Mouse (Mus musculus) hindbrain, postnatal 0 days (tissue): ENCODE results near the gene Gm973. TPM values are rescaled to one million over a fixed set of nuclear protein-coding genes. Genes with fewer than 3 reads are reported as not detected.

Experiments used
- ATAC-seq: fragments of 200-750 bp; cut with Nextera tagmentation; 2 replicates; pipeline ENCODE4 v1.8.0; 2017; ENCODE audit warnings: mild to moderate bottlenecking, moderate TSS enrichment, moderate library complexity
- DNase-seq: peaks from one replicate; pipeline ENCODE4 v3.0.0-alpha.2; 2015; ENCODE audit warnings: low spot score
- H3K27ac ChIP-seq: fragments of 300-500 bp; sonication (generic); 2 replicates; pipeline ENCODE4 v1.5.1; 2014; ENCODE audit warnings: mild to moderate bottlenecking
- H3K27me3 ChIP-seq: fragments of 300-500 bp; sonication (generic); 2 replicates; pipeline ENCODE4 v1.6.1; 2014; ENCODE audit warnings: low read length, mixed read lengths; ENCODE audit not compliant: insufficient read depth
- H3K36me3 ChIP-seq: fragments of 300-500 bp; sonication (generic); 2 replicates; pipeline ENCODE4 v1.6.1; 2014; ENCODE audit warnings: low read length, mixed read lengths; ENCODE audit not compliant: insufficient read depth
- H3K4me1 ChIP-seq: fragments of 300-500 bp; sonication (generic); 2 replicates; pipeline ENCODE4 v1.6.1; 2014; ENCODE audit warnings: antibody characterized with exemption, low read length, mixed read lengths; ENCODE audit not compliant: insufficient read depth
- H3K4me2 ChIP-seq: fragments of 300-500 bp; sonication (generic); 2 replicates; pipeline ENCODE4 v1.6.1; 2014; ENCODE audit warnings: low read depth, mild to moderate bottlenecking, low read length, moderate library complexity, mixed read lengths
- H3K4me3 ChIP-seq: fragments of 300-500 bp; sonication (generic); 2 replicates; pipeline ENCODE4 v1.5.1; 2014; ENCODE audit warnings: low read length
- H3K9ac ChIP-seq: fragments of 300-500 bp; sonication (generic); replicated peaks from 2 replicates; pipeline ENCODE4 v1.6.1; 2014; ENCODE audit warnings: mild to moderate bottlenecking, low read length, moderate library complexity, mixed read lengths
- H3K9me3 ChIP-seq: fragments of 300-500 bp; sonication (generic); 2 replicates; pipeline ENCODE4 v1.6.1; 2016; ENCODE audit warnings: low read length, mixed read lengths
- CTCF ChIP-seq: IDR thresholded peaks from 2 replicates; pipeline ENCODE4 v1.5.1; 2016; ENCODE audit warnings: antibody characterized with exemption, control low read depth, low read depth
- WGBS: fragments of 180-500 bp; shearing (Covaris S2); extraction: QIAGEN DNeasy Blood & Tissue Kit; methylation state at CpG from one replicate; pipeline ENCODE4 v1.1.7; 2014; 5-methylcytosine and 5-hydroxymethylcytosine counted together
- polyA plus RNA-seq: library from polyadenylated mRNA; unstranded; fragments of >200 nt; fragmentation: Nextera tagmentation; extraction: Ambion mirVana; gene quantifications from 2 replicates; pipeline ENCODE4 v1.2.1, GENCODE M21; 2015
- total RNA-seq: library from RNA; depleted of rRNA; stranded (reverse); fragments of >200 nt; gene quantifications from 2 replicates; pipeline ENCODE4 v1.2.3, GENCODE M21; 2014

Gm973 gene
- total and polyA plus RNA-seq, 2 experiments from 2014 or later = 11.9 to 12.5 TPM

- TF ChIP-seq CTCF = peak; percentile 94
- H3K27ac ChIP-seq = peak overlapping the region; percentile 75; the same call in 1 of the 2 replicates
- ATAC-seq (peak; percentile 70), DNase-seq (peak; percentile 91)
- 3% methylated on average over 43 of the region's 46 CpGs for WGBS
- no peaks in the 10 kb centered on the region; the same call in 1 of the 2 replicates for H3K27me3 ChIP-seq
- peak overlapping the region; percentile 67 for H3K9ac ChIP-seq
- H3K4me3 ChIP-seq = peak overlapping the region; percentile 58
- peak overlapping the region; percentile 94 for H3K4me2 ChIP-seq
- no peaks in the 10 kb centered on the region for H3K9me3 ChIP-seq
- H3K36me3 ChIP-seq = no peaks in the 10 kb centered on the region
- peaks cover 3% of the 10 kb centered on the region for H3K4me1 ChIP-seq
Measured at GRCm38 (mm10) chr1:59483521-59484245, 32.4 kb upstream of the Gm973 start.

- ATAC-seq (no peak), DNase-seq (no peak)
- H3K4me1 ChIP-seq = peaks cover 3% of the 10 kb centered on the region
- peak overlapping the region; percentile 18; the same call in 1 of the 2 replicates for H3K9ac ChIP-seq
- peak overlapping the region; percentile 94 for H3K4me2 ChIP-seq
- peak overlapping the region; percentile 64 for H3K27ac ChIP-seq
- no peaks in the 10 kb centered on the region for H3K9me3 ChIP-seq
- WGBS = 17% methylated on average over 21 of the region's 21 CpGs
- H3K36me3 ChIP-seq = no peaks in the 10 kb centered on the region
- H3K4me3 ChIP-seq = peak overlapping the region; percentile 58
- H3K27me3 ChIP-seq = no peaks in the 10 kb centered on the region; the same call in 1 of the 2 replicates
- no peak for TF ChIP-seq CTCF
Measured at GRCm38 (mm10) chr1:59484314-59484713, 31.8 kb upstream of the Gm973 start.

- H3K9me3 ChIP-seq = no peaks in the 10 kb centered on the region
- TF ChIP-seq CTCF = no peak
- ATAC-seq = no peak
- no peaks in the 10 kb centered on the region; the same call in 1 of the 2 replicates for H3K27me3 ChIP-seq
- H3K27ac ChIP-seq = peak overlapping the region; percentile 64
- H3K36me3 ChIP-seq = no peaks in the 10 kb centered on the region
- peak; percentile 53 for DNase-seq
- H3K9ac ChIP-seq = peak overlapping the region; percentile 18; the same call in 1 of the 2 replicates
- 22% methylated on average over 16 of the region's 16 CpGs for WGBS
- peak overlapping the region; percentile 94 for H3K4me2 ChIP-seq
- peak overlapping the region; percentile 58 for H3K4me3 ChIP-seq
- H3K4me1 ChIP-seq = peaks cover 3% of the 10 kb centered on the region
Measured at GRCm38 (mm10) chr1:59484791-59485785, 31.0 kb upstream of the Gm973 start.

GRCm38 (mm10) chr1:59485803-59486202 lies 30.3 kb upstream of the Gm973 start:
- Histone ChIP-seq H3K36me3 (no peaks in the 10 kb centered on the region), H3K9me3 (no peaks in the 10 kb centered on the region), H3K4me2 (peak overlapping the region; percentile 94), H3K27me3 (no peaks in the 10 kb centered on the region; the same call in 1 of the 2 replicates), H3K27ac (no peak overlapping the region), H3K4me3 (peak overlapping the region; percentile 58; the same call in 1 of the 2 replicates), H3K9ac (no peak overlapping the region), H3K4me1 (peaks cover 1% of the 10 kb centered on the region)
- no peak for ATAC-seq
- no peak for DNase-seq
- TF ChIP-seq CTCF = no peak
- 48% methylated on average over 4 of the region's 4 CpGs for WGBS

- DNase-seq = no peak
- H3K4me3 ChIP-seq = no peak overlapping the region
- no peaks in the 10 kb centered on the region for H3K27me3 ChIP-seq
- H3K4me2 ChIP-seq = peak overlapping the region; percentile 37
- H3K36me3 ChIP-seq = no peaks in the 10 kb centered on the region
- no peak for ATAC-seq
- TF ChIP-seq CTCF = no peak
- 13% methylated on average over 10 of the region's 10 CpGs for WGBS
- H3K9me3 ChIP-seq = no peaks in the 10 kb centered on the region
- H3K4me1 ChIP-seq = no peaks in the 10 kb centered on the region; the same call in 1 of the 2 replicates
- no peak overlapping the region for H3K27ac ChIP-seq
- no peak overlapping the region for H3K9ac ChIP-seq
Measured at GRCm38 (mm10) chr1:59487651-59488051, 28.4 kb upstream of the Gm973 start.

GRCm38 (mm10) chr1:59488481-59488880 lies 27.6 kb upstream of the Gm973 start:
- Histone ChIP-seq H3K9me3 (no peaks in the 10 kb centered on the region), H3K9ac (no peak overlapping the region), H3K4me3 (no peak overlapping the region), H3K4me2 (no peak overlapping the region), H3K27me3 (no peaks in the 10 kb centered on the region), H3K27ac (no peak overlapping the region), H3K36me3 (no peaks in the 10 kb centered on the region), H3K4me1 (no peaks in the 10 kb centered on the region; the same call in 1 of the 2 replicates)
- TF ChIP-seq CTCF = no peak
- DNase-seq (no peak), ATAC-seq (no peak)
- WGBS = 51% methylated on average over 4 of the region's 4 CpGs
